Mouse (Mus musculus): ENCODE results near the gene Gab1. TPM values are rescaled to one million over a fixed set of nuclear protein-coding genes. Genes with fewer than 3 reads are reported as not detected.

Gab1 gene
- polyA plus RNA-seq, 1 experiment = 13.6 TPM

- H3K27ac ChIP-seq (ENCODE audit: insufficient read depth, low read depth, low read length) = no peak overlapping the region
- no peak overlapping the region for H3K4me3 ChIP-seq (ENCODE audit: low read depth, low read length)
- 71% methylated on average over 11 of the region's 11 CpGs for WGBS
- H3K36me3 ChIP-seq (ENCODE audit: control insufficient read depth, insufficient read depth, low read length) = no peaks in the 10 kb centered on the region
- TF ChIP-seq POLR2A (IDR thresholded peaks at IDR 0.05; ENCODE audit: low read depth, low read length) (no peak), CTCF (IDR thresholded peaks at IDR 0.05; ENCODE audit: extremely low read depth, insufficient read length, insufficient replicate concordance, low read depth, low read length) (no peak)
- H3K27me3 ChIP-seq (ENCODE audit: control insufficient read depth, insufficient read depth, low read length) = no peaks in the 10 kb centered on the region
- no peaks in the 10 kb centered on the region for H3K4me1 ChIP-seq (ENCODE audit: control insufficient read depth, insufficient read depth, insufficient read length, low read length)
Measured at GRCm38 (mm10) chr8:80916463-80917235, 36.3 kb upstream of the Gab1 start.

GRCm38 (mm10) chr8:80913016-80913748 is 32.9 kb upstream of the Gab1 start:
- no peak for TF ChIP-seq POLR2A (IDR thresholded peaks at IDR 0.05; ENCODE audit: low read depth, low read length)
- TF ChIP-seq CTCF (IDR thresholded peaks at IDR 0.05; ENCODE audit: extremely low read depth, insufficient read length, insufficient replicate concordance, low read depth, low read length) = no peak
- H3K36me3 ChIP-seq (ENCODE audit: control insufficient read depth, insufficient read depth, low read length) = no peaks in the 10 kb centered on the region
- no peak overlapping the region for H3K4me3 ChIP-seq (ENCODE audit: low read depth, low read length)
- 90% methylated on average over 1 of the region's 1 CpGs for WGBS
- H3K27ac ChIP-seq (ENCODE audit: insufficient read depth, low read depth, low read length) = no peak overlapping the region
- no peaks in the 10 kb centered on the region for H3K4me1 ChIP-seq (ENCODE audit: control insufficient read depth, insufficient read depth, insufficient read length, low read length)
- no peaks in the 10 kb centered on the region for H3K27me3 ChIP-seq (ENCODE audit: control insufficient read depth, insufficient read depth, low read length)

GRCm38 (mm10) chr8:80911400-80911799 is 31.1 kb upstream of the Gab1 start:
- H3K4me3 ChIP-seq (ENCODE audit: low read depth, low read length) = no peak overlapping the region

GRCm38 (mm10) chr8:80908262-80908907 is 28.1 kb upstream of the Gab1 start:
- no peak for TF ChIP-seq CTCF (IDR thresholded peaks at IDR 0.05; ENCODE audit: extremely low read depth, insufficient read length, insufficient replicate concordance, low read depth, low read length)
- TF ChIP-seq POLR2A (IDR thresholded peaks at IDR 0.05; ENCODE audit: low read depth, low read length) = no peak
- Histone ChIP-seq H3K4me1 (ENCODE audit: control insufficient read depth, insufficient read depth, insufficient read length, low read length) (no peaks in the 10 kb centered on the region), H3K36me3 (ENCODE audit: control insufficient read depth, insufficient read depth, low read length) (no peaks in the 10 kb centered on the region), H3K27ac (ENCODE audit: insufficient read depth, low read depth, low read length) (no peak overlapping the region), H3K4me3 (ENCODE audit: low read depth, low read length) (no peak overlapping the region), H3K27me3 (ENCODE audit: control insufficient read depth, insufficient read depth, low read length) (no peaks in the 10 kb centered on the region)
- 54% methylated on average over 6 of the region's 6 CpGs for WGBS

More at GRCm38 (mm10) chr8:80911400-80911799, 31.1 kb upstream of the Gab1 start:
- WGBS = 47% methylated on average over 5 of the region's 5 CpGs
- H3K4me1 ChIP-seq (ENCODE audit: control insufficient read depth, insufficient read depth, insufficient read length, low read length) = no peaks in the 10 kb centered on the region
- H3K27me3 ChIP-seq (ENCODE audit: control insufficient read depth, insufficient read depth, low read length) = no peaks in the 10 kb centered on the region
- no peak for TF ChIP-seq CTCF (IDR thresholded peaks at IDR 0.05; ENCODE audit: extremely low read depth, insufficient read length, insufficient replicate concordance, low read depth, low read length)
- no peak for TF ChIP-seq POLR2A (IDR thresholded peaks at IDR 0.05; ENCODE audit: low read depth, low read length)
- no peak overlapping the region for H3K27ac ChIP-seq (ENCODE audit: insufficient read depth, low read depth, low read length)
- H3K36me3 ChIP-seq (ENCODE audit: control insufficient read depth, insufficient read depth, low read length) = no peaks in the 10 kb centered on the region

GRCm38 (mm10) chr8:80902354-80902753 is 22.0 kb upstream of the Gab1 start:
- H3K36me3 ChIP-seq (ENCODE audit: control insufficient read depth, insufficient read depth, low read length) = no peaks in the 10 kb centered on the region
- no peak overlapping the region for H3K4me3 ChIP-seq (ENCODE audit: low read depth, low read length)
- TF ChIP-seq POLR2A (IDR thresholded peaks at IDR 0.05; ENCODE audit: low read depth, low read length) (no peak), CTCF (IDR thresholded peaks at IDR 0.05; ENCODE audit: extremely low read depth, insufficient read length, insufficient replicate concordance, low read depth, low read length) (no peak)
- no peaks in the 10 kb centered on the region for H3K27me3 ChIP-seq (ENCODE audit: control insufficient read depth, insufficient read depth, low read length)
- WGBS = 33% methylated on average over 9 of the region's 9 CpGs
- H3K27ac ChIP-seq (ENCODE audit: insufficient read depth, low read depth, low read length) = peak overlapping the region; percentile 71
- H3K4me1 ChIP-seq (ENCODE audit: control insufficient read depth, insufficient read depth, insufficient read length, low read length) = peaks cover 14% of the 10 kb centered on the region; the same call in 1 of the 2 replicates

- TF ChIP-seq POLR2A (IDR thresholded peaks at IDR 0.05; ENCODE audit: low read depth, low read length) (no peak), CTCF (IDR thresholded peaks at IDR 0.05; ENCODE audit: extremely low read depth, insufficient read length, insufficient replicate concordance, low read depth, low read length) (no peak)
- Histone ChIP-seq H3K27ac (ENCODE audit: insufficient read depth, low read depth, low read length) (no peak overlapping the region), H3K27me3 (ENCODE audit: control insufficient read depth, insufficient read depth, low read length) (no peaks in the 10 kb centered on the region), H3K36me3 (ENCODE audit: control insufficient read depth, insufficient read depth, low read length) (no peaks in the 10 kb centered on the region), H3K4me1 (ENCODE audit: control insufficient read depth, insufficient read depth, insufficient read length, low read length) (peaks cover 14% of the 10 kb centered on the region; the same call in 1 of the 2 replicates), H3K4me3 (ENCODE audit: low read depth, low read length) (no peak overlapping the region)
Measured at GRCm38 (mm10) chr8:80899364-80899763, 19.0 kb upstream of the Gab1 start.

GRCm38 (mm10) chr8:80896026-80896425 is 15.7 kb upstream of the Gab1 start:
- WGBS = 80% methylated on average over 5 of the region's 5 CpGs
- H3K36me3 ChIP-seq (ENCODE audit: control insufficient read depth, insufficient read depth, low read length) = no peaks in the 10 kb centered on the region
- no peak for TF ChIP-seq POLR2A (IDR thresholded peaks at IDR 0.05; ENCODE audit: low read depth, low read length)
- no peak for TF ChIP-seq CTCF (IDR thresholded peaks at IDR 0.05; ENCODE audit: extremely low read depth, insufficient read length, insufficient replicate concordance, low read depth, low read length)
- no peaks in the 10 kb centered on the region for H3K27me3 ChIP-seq (ENCODE audit: control insufficient read depth, insufficient read depth, low read length)
- H3K4me1 ChIP-seq (ENCODE audit: control insufficient read depth, insufficient read depth, insufficient read length, low read length) = no peaks in the 10 kb centered on the region
- H3K27ac ChIP-seq (ENCODE audit: insufficient read depth, low read depth, low read length) = no peak overlapping the region
- H3K4me3 ChIP-seq (ENCODE audit: low read depth, low read length) = no peak overlapping the region

All from small intestine, adult 2 months (tissue).